Mouse (Mus musculus) liver, embryonic 14.5 days (tissue): ENCODE results near the gene Sdc3. TPM values are rescaled to one million over a fixed set of nuclear protein-coding genes. Genes with fewer than 3 reads are reported as not detected.

Experiments
- ATAC-seq: fragments of 200-750 bp; cut with Nextera tagmentation; 2 replicates; pipeline ENCODE4 v1.8.0; 2017; ENCODE audit warnings: moderate number of reproducible peaks, mild to moderate bottlenecking, moderate library complexity; ENCODE audit not compliant: insufficient read depth
- DNase-seq, 3 experiments: peaks; one replicate each; pipeline ENCODE4 v3.0.0-alpha.2; 2012 to 2013; ENCODE audit warnings: low read depth in 3 of 3, low spot score in 3 of 3
- H3K27ac ChIP-seq: fragments of 300-500 bp; sonication (generic); 2 replicates; pipeline ENCODE4 v1.5.1; 2014; ENCODE audit warnings: moderate library complexity, mild to moderate bottlenecking, control low read depth, inconsistent platforms
- H3K27me3 ChIP-seq: fragments of 300-500 bp; sonication (generic); 2 replicates; pipeline ENCODE4 v1.6.1; 2014; ENCODE audit warnings: mild to moderate bottlenecking, low read length, moderate library complexity; ENCODE audit not compliant: control insufficient read depth, insufficient read depth
- H3K36me3 ChIP-seq: fragments of 300-500 bp; sonication (generic); replicated peaks from 2 replicates; pipeline ENCODE4 v1.6.1; 2014; ENCODE audit warnings: low read depth; ENCODE audit not compliant: control insufficient read depth, insufficient read depth
- H3K4me1 ChIP-seq, 2 experiments: fragments of 200-500 bp in 1 of 2; fragments of 300-500 bp in 1 of 2; sonication (generic) in 1 of 2; replicated peaks; 2 replicates each; pipeline ENCODE4 v1.6.1; 2012 to 2014; ENCODE audit warnings: antibody characterized with exemption in 1 of 2, inconsistent platforms in 1 of 2, low read length in 1 of 2; ENCODE audit not compliant: control insufficient read depth in 2 of 2, insufficient read depth in 2 of 2
- H3K4me2 ChIP-seq: fragments of 300-500 bp; sonication (generic); 2 replicates; pipeline ENCODE4 v1.6.1; 2014; ENCODE audit warnings: low read depth, mild to moderate bottlenecking, control low read depth, moderate library complexity
- H3K4me3 ChIP-seq, 2 experiments: fragments of 200-500 bp in 1 of 2; fragments of 300-500 bp in 1 of 2; sonication (generic) in 1 of 2; 2 replicates each; pipeline ENCODE4 v1.5.1; 2012 to 2014; ENCODE audit warnings: low read depth in 2 of 2, low read length in 2 of 2, mild to moderate bottlenecking in 2 of 2, control low read depth in 1 of 2, inconsistent platforms in 1 of 2, moderate library complexity in 1 of 2; ENCODE audit not compliant: insufficient read depth in 1 of 2
- H3K9ac ChIP-seq: fragments of 300-500 bp; sonication (generic); replicated peaks from 2 replicates; pipeline ENCODE4 v1.6.1; 2014; ENCODE audit warnings: mild to moderate bottlenecking, control low read depth, moderate library complexity
- H3K9me3 ChIP-seq: fragments of 300-500 bp; sonication (generic); 2 replicates; pipeline ENCODE4 v1.6.1; 2016; ENCODE audit warnings: low read length, mixed read lengths; ENCODE audit not compliant: control insufficient read depth
- CTCF ChIP-seq: IDR thresholded peaks from 2 replicates; pipeline ENCODE4 v1.5.1; 2016; ENCODE audit warnings: antibody characterized with exemption, low read depth, control low read depth
- EP300 ChIP-seq: IDR thresholded peaks from 2 replicates; pipeline ENCODE4 v1.6.1; 2016; ENCODE audit warnings: antibody characterized with exemption, low read depth
- WGBS: fragments of 180-500 bp; shearing (Covaris S2); extraction: QIAGEN DNeasy Blood & Tissue Kit; methylation state at CpG from one replicate; pipeline ENCODE4 v1.1.7; 2014; ENCODE audit not compliant: insufficient replicate concordance; 5-methylcytosine and 5-hydroxymethylcytosine counted together
- polyA plus RNA-seq, 2 experiments: library from polyadenylated mRNA; depleted of rRNA in 1 of 2; stranded (reverse) in 1 of 2; unstranded in 1 of 2; fragments of >200 nt; fragmentation: Nextera tagmentation in 1 of 2; extraction: Ambion mirVana in 1 of 2; gene quantifications; 2 replicates each; pipeline versions ENCODE4 v1.2.1 to v1.2.3; 2012 to 2014

Gene Sdc3
- polyA plus RNA-seq, 2 experiments, result 4.4 to 7.3 TPM

DNA sequence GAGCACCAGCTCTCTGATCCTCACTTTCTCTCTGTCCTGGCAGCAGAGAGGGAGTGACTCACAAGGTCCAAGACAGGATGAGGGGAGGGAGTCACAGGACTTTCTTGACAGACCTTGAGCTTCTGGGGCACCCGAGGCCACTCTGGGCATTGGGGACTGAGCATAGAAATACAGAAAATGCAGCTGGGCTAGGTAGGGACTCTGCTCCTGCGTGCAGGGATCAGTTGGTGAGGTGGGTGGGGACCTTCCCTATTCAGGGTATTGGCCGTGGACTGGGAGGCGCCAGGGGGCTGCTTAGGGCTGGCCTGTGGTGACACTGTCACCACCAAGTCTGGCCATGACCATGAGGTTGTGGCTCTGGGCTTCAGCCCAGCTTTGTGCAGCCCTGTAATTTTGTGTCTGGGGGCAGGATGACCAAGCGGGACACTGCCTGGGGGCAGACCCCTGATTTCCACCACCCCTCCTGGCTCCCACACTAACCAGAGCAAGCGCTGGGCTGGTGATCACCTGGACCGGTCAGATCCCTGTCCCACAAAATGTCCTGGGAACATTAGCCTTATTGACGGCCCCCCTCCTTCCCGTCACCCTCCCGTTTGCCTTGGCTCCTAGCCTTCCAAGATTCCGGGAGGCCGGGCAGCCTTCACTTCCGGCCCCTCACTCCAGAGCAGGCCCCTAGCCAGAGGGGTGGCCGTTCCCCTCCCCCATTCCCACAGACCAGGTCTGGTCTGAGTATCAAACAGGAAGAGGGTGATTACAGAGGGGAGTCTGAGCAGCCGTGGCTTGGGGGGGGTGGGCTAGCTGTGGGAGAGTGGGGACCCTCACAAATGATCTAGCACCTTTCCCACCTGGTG is 5.1 kb downstream of the Sdc3 start:
- 31% methylated on average over 15 of the region's 15 CpGs for WGBS
- Histone ChIP-seq H3K9ac (no peak overlapping the region), H3K4me3 (no peak overlapping the region), H3K4me2 (no peak overlapping the region), H3K9me3 (no peaks in the 10 kb centered on the region), H3K36me3 (no peaks in the 10 kb centered on the region), H3K4me1 (no peaks in the 10 kb centered on the region; a peak in 1 of 4 replicates), H3K27ac (no peak overlapping the region), H3K27me3 (peaks cover 16% of the 10 kb centered on the region)
- TF ChIP-seq CTCF (no peak), EP300 (no peak)
- DNase-seq, result no peak
- no peak for ATAC-seq

DNA sequence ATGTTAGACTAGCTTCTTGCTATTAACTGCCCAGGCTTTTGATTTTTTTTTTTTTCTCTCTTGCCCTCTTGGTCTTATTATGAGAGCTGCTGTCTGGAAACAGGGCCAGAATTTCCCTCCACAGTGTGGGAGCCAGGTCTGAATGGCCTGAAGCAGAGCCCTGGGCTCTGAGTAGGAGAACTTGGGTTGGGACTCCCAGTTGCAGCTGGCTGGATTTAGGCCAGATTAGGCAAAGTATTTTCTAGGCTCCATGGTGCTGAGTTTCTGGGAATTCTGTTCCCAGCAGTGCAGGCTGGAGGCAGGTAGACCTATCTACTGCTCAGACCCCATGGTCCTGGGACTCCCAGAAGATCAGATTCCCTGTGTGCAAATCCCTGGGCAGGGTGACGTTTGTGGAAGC is 6.1 kb downstream of the Sdc3 start:
- Histone ChIP-seq H3K4me2 (no peak overlapping the region), H3K9me3 (no peaks in the 10 kb centered on the region), H3K4me3 (no peak overlapping the region), H3K27me3 (peaks cover 6% of the 10 kb centered on the region), H3K36me3 (no peaks in the 10 kb centered on the region), H3K27ac (no peak overlapping the region), H3K9ac (no peak overlapping the region), H3K4me1 (no peaks in the 10 kb centered on the region; a peak in 1 of 4 replicates)
- no peak for DNase-seq
- TF ChIP-seq EP300 (no peak), CTCF (no peak)
- WGBS, result 65% methylated on average over 1 of the region's 1 CpGs
- ATAC-seq, result no peak

DNA sequence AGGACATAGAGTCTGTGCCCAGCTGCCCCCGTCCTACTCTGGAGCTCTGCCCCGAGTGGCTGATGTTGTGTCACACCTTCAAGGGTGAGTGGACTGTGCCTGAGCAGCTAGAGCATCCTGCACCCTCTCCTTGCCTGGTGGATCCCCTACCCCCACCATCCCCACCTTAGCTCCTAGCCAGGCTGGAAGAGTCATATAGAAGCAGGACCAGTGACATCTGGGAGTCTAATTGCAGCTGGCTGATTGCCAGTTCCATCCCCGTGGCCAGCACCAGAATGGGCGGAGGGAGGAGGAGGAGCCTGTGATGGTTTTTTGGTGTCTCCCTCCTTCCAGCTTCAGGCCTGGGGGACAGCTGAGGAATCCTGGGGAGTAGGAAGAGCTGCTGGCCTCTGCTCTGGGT is 6.8 kb downstream of the Sdc3 start:
- Histone ChIP-seq H3K27ac (no peak overlapping the region), H3K36me3 (no peaks in the 10 kb centered on the region), H3K9ac (no peak overlapping the region), H3K27me3 (peaks cover 5% of the 10 kb centered on the region; the same call in 1 of the 2 replicates), H3K4me3 (no peak overlapping the region), H3K9me3 (no peaks in the 10 kb centered on the region), H3K4me1 (no peaks in the 10 kb centered on the region; a peak in 1 of 4 replicates), H3K4me2 (no peak overlapping the region)
- ATAC-seq, result no peak
- TF ChIP-seq EP300, result no peak
- TF ChIP-seq CTCF, result no peak
- no peak for DNase-seq
- WGBS, result 46% methylated on average over 4 of the region's 4 CpGs

DNA sequence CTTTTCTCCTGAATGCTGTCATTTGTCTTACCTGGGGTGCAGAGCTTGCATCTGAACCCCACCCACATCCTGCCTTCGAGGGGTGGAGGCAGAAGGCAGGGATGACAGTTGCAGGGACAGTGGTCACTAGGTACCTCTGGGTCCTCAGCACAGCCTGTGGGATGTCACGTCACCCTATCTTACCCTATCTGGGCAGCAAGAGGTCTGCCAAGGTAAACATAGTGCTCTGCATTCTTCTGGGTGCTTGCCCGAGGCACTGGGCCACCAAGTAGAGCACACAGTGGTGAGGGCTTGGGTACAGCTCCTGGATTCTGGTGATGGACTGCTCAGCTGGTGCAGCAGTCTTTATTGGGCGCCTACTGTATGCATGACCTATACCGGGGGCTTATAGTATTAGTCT is 7.2 kb downstream of the Sdc3 start:
- no peaks in the 10 kb centered on the region; a peak in 1 of 4 replicates for H3K4me1 ChIP-seq
- H3K27me3 ChIP-seq, result no peaks in the 10 kb centered on the region
- ATAC-seq (no peak), DNase-seq (no peak)
- H3K4me2 ChIP-seq, result no peak overlapping the region
- no peaks in the 10 kb centered on the region for H3K9me3 ChIP-seq
- TF ChIP-seq CTCF (no peak), EP300 (no peak)
- H3K9ac ChIP-seq, result no peak overlapping the region
- WGBS, result 45% methylated on average over 5 of the region's 5 CpGs
- no peaks in the 10 kb centered on the region for H3K36me3 ChIP-seq
- no peak overlapping the region for H3K4me3 ChIP-seq
- no peak overlapping the region for H3K27ac ChIP-seq

DNA sequence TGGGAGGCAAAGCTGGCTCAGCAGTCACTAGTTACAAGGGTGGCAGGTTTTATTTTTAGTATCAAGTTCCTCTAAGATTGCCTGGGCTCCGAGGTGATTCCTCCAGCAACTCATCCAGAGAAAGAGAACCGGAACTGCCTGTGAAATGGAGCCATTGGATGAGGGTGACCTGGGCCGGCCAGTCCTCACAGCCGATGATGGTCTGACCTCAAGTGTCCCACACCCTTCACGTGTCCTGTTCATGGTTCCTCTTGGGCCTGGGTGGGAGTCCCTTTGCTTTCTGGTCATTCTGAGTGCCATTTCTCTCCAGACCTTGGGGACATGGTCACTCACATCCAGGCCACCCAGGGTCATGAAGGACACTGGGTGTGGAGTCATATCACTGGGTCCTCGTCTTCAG is 7.8 kb downstream of the Sdc3 start:
- Histone ChIP-seq H3K36me3 (no peaks in the 10 kb centered on the region), H3K27ac (no peak overlapping the region), H3K4me1 (no peaks in the 10 kb centered on the region; a peak in 1 of 4 replicates), H3K9me3 (no peaks in the 10 kb centered on the region), H3K4me3 (no peak overlapping the region), H3K9ac (no peak overlapping the region), H3K27me3 (no peaks in the 10 kb centered on the region), H3K4me2 (no peak overlapping the region)
- ATAC-seq (no peak; the same call in 1 of the 2 replicates), DNase-seq (no peak)
- TF ChIP-seq CTCF, result no peak
- 52% methylated on average over 6 of the region's 6 CpGs for WGBS
